Mouse (Mus musculus): Measurements from ENCODE around the gene Inpp5d. TPM values are rescaled to one million over a fixed set of nuclear protein-coding genes. Genes with fewer than 3 reads are reported as not detected.
A peak's percentile ranks its signal among the peaks of the same experiment; 100 is the strongest.

Gene Inpp5d
- polyA plus RNA-seq, 1 experiment from 2014 or later = 6.0 TPM

- Histone ChIP-seq H3K36me3 (no peaks in the 10 kb centered on the region), H3K9me3 (no peaks in the 10 kb centered on the region), H3K27me3 (ENCODE audit: insufficient read depth, poor library complexity, severe bottlenecking) (no peaks in the 10 kb centered on the region), H3K27ac (no peak overlapping the region), H3K4me3 (no peak overlapping the region), H3K4me1 (peaks cover 21% of the 10 kb centered on the region)
- WGBS = 75% methylated on average over 5 of the region's 5 CpGs
- DNase-seq (ENCODE audit: low spot score) = no peak
Observed at GRCm38 (mm10) chr1:87699890-87700448, 79.9 kb downstream of the Inpp5d start.

- Histone ChIP-seq H3K9me3 (no peaks in the 10 kb centered on the region), H3K36me3 (0 out of 2 replicates have a peak, but pooled peaks cover 3% of the 10 kb centered on the region), H3K27ac (no peak overlapping the region), H3K4me3 (no peak overlapping the region), H3K27me3 (ENCODE audit: insufficient read depth, poor library complexity, severe bottlenecking) (no peaks in the 10 kb centered on the region), H3K4me1 (peaks cover 9% of the 10 kb centered on the region; the same call in 1 of the 2 replicates)
- DNase-seq (ENCODE audit: low spot score) = no peak
- 72% methylated on average over 2 of the region's 2 CpGs for WGBS
Observed at GRCm38 (mm10) chr1:87704230-87704629, 84.1 kb downstream of the Inpp5d start.

GRCm38 (mm10) chr1:87706361-87706760 is 86.2 kb downstream of the Inpp5d start:
- peak; percentile 80 for DNase-seq (ENCODE audit: low spot score)
- no peaks in the 10 kb centered on the region for H3K9me3 ChIP-seq
- no peaks in the 10 kb centered on the region; the same call in 1 of the 2 replicates for H3K27me3 ChIP-seq (ENCODE audit: insufficient read depth, poor library complexity, severe bottlenecking)
- peaks cover 6% of the 10 kb centered on the region; the same call in 1 of the 2 replicates for H3K36me3 ChIP-seq
- peaks cover 12% of the 10 kb centered on the region; the same call in 1 of the 2 replicates for H3K4me1 ChIP-seq
- H3K27ac ChIP-seq = no peak overlapping the region
- no peak overlapping the region for H3K4me3 ChIP-seq
- 74% methylated on average over 3 of the region's 3 CpGs for WGBS

- no peaks in the 10 kb centered on the region for H3K9me3 ChIP-seq
- H3K4me1 ChIP-seq = peaks cover 14% of the 10 kb centered on the region; the same call in 1 of the 2 replicates
- no peaks in the 10 kb centered on the region; the same call in 1 of the 2 replicates for H3K27me3 ChIP-seq (ENCODE audit: insufficient read depth, poor library complexity, severe bottlenecking)
- 71% methylated on average over 6 of the region's 6 CpGs for WGBS
- H3K36me3 ChIP-seq = peaks cover 9% of the 10 kb centered on the region; the same call in 1 of the 2 replicates
- no peak for DNase-seq (ENCODE audit: low spot score)
- H3K27ac ChIP-seq = no peak overlapping the region
- no peak overlapping the region for H3K4me3 ChIP-seq
Observed at GRCm38 (mm10) chr1:87709020-87709419, 88.9 kb downstream of the Inpp5d start.

- Histone ChIP-seq H3K4me1 (0 out of 2 replicates have a peak, but pooled peaks cover 7% of the 10 kb centered on the region), H3K4me3 (no peak overlapping the region), H3K27me3 (ENCODE audit: insufficient read depth, poor library complexity, severe bottlenecking) (no peaks in the 10 kb centered on the region; the same call in 1 of the 2 replicates), H3K27ac (no peak overlapping the region), H3K9me3 (no peaks in the 10 kb centered on the region), H3K36me3 (peaks cover 9% of the 10 kb centered on the region; the same call in 1 of the 2 replicates)
- WGBS = 82% methylated on average over 7 of the region's 7 CpGs
- DNase-seq (ENCODE audit: low spot score) = no peak
Observed at GRCm38 (mm10) chr1:87709661-87710270, 89.7 kb downstream of the Inpp5d start.

- H3K27ac ChIP-seq = no peak overlapping the region
- 0 out of 2 replicates have a peak, but pooled peaks cover 7% of the 10 kb centered on the region for H3K4me1 ChIP-seq
- no peak for DNase-seq (ENCODE audit: low spot score)
- 64% methylated on average over 10 of the region's 10 CpGs for WGBS
- H3K9me3 ChIP-seq = no peaks in the 10 kb centered on the region
- no peaks in the 10 kb centered on the region; the same call in 1 of the 2 replicates for H3K27me3 ChIP-seq (ENCODE audit: insufficient read depth, poor library complexity, severe bottlenecking)
- no peak overlapping the region for H3K4me3 ChIP-seq
- peaks cover 9% of the 10 kb centered on the region; the same call in 1 of the 2 replicates for H3K36me3 ChIP-seq
Observed at GRCm38 (mm10) chr1:87711938-87712613, 92.0 kb downstream of the Inpp5d start.

- H3K4me1 ChIP-seq = 0 out of 2 replicates have a peak, but pooled peaks cover 7% of the 10 kb centered on the region
- H3K4me3 ChIP-seq = no peak overlapping the region
- no peak overlapping the region for H3K27ac ChIP-seq
- no peak for DNase-seq (ENCODE audit: low spot score)
- H3K36me3 ChIP-seq = peaks cover 9% of the 10 kb centered on the region; the same call in 1 of the 2 replicates
- no peaks in the 10 kb centered on the region; the same call in 1 of the 2 replicates for H3K27me3 ChIP-seq (ENCODE audit: insufficient read depth, poor library complexity, severe bottlenecking)
- WGBS = 72% methylated on average over 1 of the region's 1 CpGs
- H3K9me3 ChIP-seq = no peaks in the 10 kb centered on the region
Observed at GRCm38 (mm10) chr1:87712614-87712971, 92.5 kb downstream of the Inpp5d start.

- peaks cover 4% of the 10 kb centered on the region; the same call in 1 of the 2 replicates for H3K4me1 ChIP-seq
- WGBS = 22% methylated on average over 8 of the region's 8 CpGs
Observed at GRCm38 (mm10) chr1:87721382-87721781, 101.3 kb downstream of the Inpp5d start.

GRCm38 (mm10) chr1:87722081-87722480 is 102.0 kb downstream of the Inpp5d start:
- Histone ChIP-seq H3K9me3 (no peaks in the 10 kb centered on the region), H3K4me3 (no peak overlapping the region), H3K27me3 (ENCODE audit: insufficient read depth, poor library complexity, severe bottlenecking) (peaks cover 7% of the 10 kb centered on the region; the same call in 1 of the 2 replicates), H3K27ac (no peak overlapping the region), H3K36me3 (no peaks in the 10 kb centered on the region), H3K4me1 (peaks cover 4% of the 10 kb centered on the region; the same call in 1 of the 2 replicates)
- 36% methylated on average over 2 of the region's 2 CpGs for WGBS
- no peak for DNase-seq (ENCODE audit: low spot score)

More at GRCm38 (mm10) chr1:87721382-87721781, 101.3 kb downstream of the Inpp5d start:
- H3K4me3 ChIP-seq = no peak overlapping the region
- H3K36me3 ChIP-seq = no peaks in the 10 kb centered on the region
- H3K27me3 ChIP-seq (ENCODE audit: insufficient read depth, poor library complexity, severe bottlenecking) = peaks cover 7% of the 10 kb centered on the region; the same call in 1 of the 2 replicates
- H3K27ac ChIP-seq = no peak overlapping the region
- peak; percentile 82 for DNase-seq (ENCODE audit: low spot score)
- H3K9me3 ChIP-seq = no peaks in the 10 kb centered on the region

GRCm38 (mm10) chr1:87723351-87723750 is 103.2 kb downstream of the Inpp5d start:
- 73% methylated on average over 4 of the region's 4 CpGs for WGBS

GRCm38 (mm10) chr1:87729070-87729469 is 109.0 kb downstream of the Inpp5d start:
- no peak overlapping the region for H3K27ac ChIP-seq
- no peaks in the 10 kb centered on the region for H3K27me3 ChIP-seq (ENCODE audit: insufficient read depth, poor library complexity, severe bottlenecking)
- H3K36me3 ChIP-seq = no peaks in the 10 kb centered on the region
- no peak for DNase-seq (ENCODE audit: low spot score)
- no peaks in the 10 kb centered on the region for H3K4me1 ChIP-seq
- no peaks in the 10 kb centered on the region for H3K9me3 ChIP-seq
- WGBS = 79% methylated on average over 2 of the region's 2 CpGs
- no peak overlapping the region for H3K4me3 ChIP-seq

More at GRCm38 (mm10) chr1:87723351-87723750, 103.2 kb downstream of the Inpp5d start:
- Histone ChIP-seq H3K36me3 (no peaks in the 10 kb centered on the region), H3K4me3 (no peak overlapping the region), H3K27ac (no peak overlapping the region), H3K9me3 (no peaks in the 10 kb centered on the region), H3K27me3 (ENCODE audit: insufficient read depth, poor library complexity, severe bottlenecking) (peaks cover 7% of the 10 kb centered on the region; the same call in 1 of the 2 replicates), H3K4me1 (peaks cover 4% of the 10 kb centered on the region; the same call in 1 of the 2 replicates)
- no peak for DNase-seq (ENCODE audit: low spot score)

GRCm38 (mm10) chr1:87729850-87730249 is 109.7 kb downstream of the Inpp5d start:
- no peak for DNase-seq (ENCODE audit: low spot score)
- no peak overlapping the region for H3K4me3 ChIP-seq
- no peaks in the 10 kb centered on the region for H3K4me1 ChIP-seq
- WGBS = 78% methylated on average over 6 of the region's 6 CpGs
- H3K27ac ChIP-seq = no peak overlapping the region
- H3K27me3 ChIP-seq (ENCODE audit: insufficient read depth, poor library complexity, severe bottlenecking) = no peaks in the 10 kb centered on the region
- H3K36me3 ChIP-seq = no peaks in the 10 kb centered on the region
- H3K9me3 ChIP-seq = no peaks in the 10 kb centered on the region

GRCm38 (mm10) chr1:87730271-87730670 is 110.2 kb downstream of the Inpp5d start:
- no peak overlapping the region for H3K27ac ChIP-seq
- no peak for DNase-seq (ENCODE audit: low spot score)
- H3K4me1 ChIP-seq = no peaks in the 10 kb centered on the region
- H3K9me3 ChIP-seq = no peaks in the 10 kb centered on the region
- H3K4me3 ChIP-seq = no peak overlapping the region
- H3K27me3 ChIP-seq (ENCODE audit: insufficient read depth, poor library complexity, severe bottlenecking) = no peaks in the 10 kb centered on the region
- 81% methylated on average over 7 of the region's 7 CpGs for WGBS
- no peaks in the 10 kb centered on the region for H3K36me3 ChIP-seq
